Mouse (Mus musculus): ENCODE measurements around the gene Tnfsfm13.

The Tnfsfm13 gene

DNA sequence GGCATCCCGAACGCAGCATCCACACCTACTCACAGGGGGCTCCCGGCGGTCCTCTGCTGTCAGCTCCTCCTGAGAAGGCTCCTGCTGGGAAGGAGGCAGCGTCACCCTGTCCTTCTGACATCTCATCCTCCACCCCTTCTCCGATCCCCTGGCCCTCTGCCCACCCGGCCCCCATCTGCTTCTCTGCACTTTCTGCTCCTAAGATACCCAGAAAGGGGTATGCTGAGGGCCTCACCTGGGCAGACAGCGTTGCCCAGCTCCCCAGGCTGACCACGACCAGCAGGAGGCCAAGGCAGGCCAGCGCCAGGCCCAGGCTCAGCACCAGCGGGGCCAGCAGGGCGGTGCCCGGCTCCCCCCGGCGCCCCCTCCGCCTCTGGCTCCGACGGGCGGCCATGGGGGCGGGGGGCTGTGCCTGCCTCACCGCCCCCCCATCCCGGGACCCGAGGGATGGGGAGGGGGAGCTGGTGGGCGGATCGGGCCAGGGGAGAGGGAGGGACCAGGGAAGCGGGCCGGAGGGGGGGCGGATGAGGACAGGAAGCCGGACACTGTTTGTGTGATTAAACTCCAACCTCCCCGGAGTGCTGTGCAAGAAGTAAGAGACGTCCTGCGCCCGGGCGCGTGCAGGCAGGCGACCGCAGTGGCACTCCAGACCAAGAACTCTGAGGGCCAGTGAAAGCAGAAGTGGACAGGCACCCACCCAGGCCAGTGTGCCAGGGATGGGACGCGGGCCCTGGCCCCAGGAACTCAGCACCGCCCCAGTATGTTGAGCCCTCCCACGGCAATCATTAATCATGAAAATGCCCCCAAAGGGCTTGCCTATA, at the start of gene Tnfsfm13, which contains the start of gene Tnfsf12:
TSS of gene Tnfsfm13 (minus strand) at position 738 of the 821 bp plus-strand sequence.
TSS of gene Tnfsf12 (minus strand) at position 489 of the 821 bp plus-strand sequence.
- DNase-seq: peak; percentile 88 to 92

GRCm38 (mm10) chr11:69731408-69731807, 35.5 kb upstream of the Tnfsfm13 start:
- DNase-seq: peak in 1 of 2 experiments; percentile 27

DNA sequence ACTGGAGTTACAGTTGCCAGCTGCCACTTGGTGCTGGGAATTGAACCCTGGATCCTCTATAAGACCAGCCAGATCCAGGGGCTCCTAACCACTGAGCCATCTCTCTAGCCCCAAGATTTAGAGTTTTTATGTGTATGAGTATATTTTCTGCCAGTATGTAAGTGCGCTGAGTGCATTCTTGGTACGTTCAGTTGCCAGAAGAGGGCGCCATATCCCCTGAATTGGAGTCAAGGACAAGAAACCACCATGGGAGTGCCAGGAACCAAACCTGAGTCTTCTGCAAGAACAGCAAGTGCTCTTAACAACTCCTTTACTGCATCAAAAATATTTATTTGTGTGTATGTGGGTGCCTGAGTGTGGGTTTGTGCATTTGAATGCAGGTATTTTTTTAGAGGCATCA, 33.2 kb upstream of the Tnfsfm13 start:
- peak; percentile 51 to 80 for DNase-seq

DNA sequence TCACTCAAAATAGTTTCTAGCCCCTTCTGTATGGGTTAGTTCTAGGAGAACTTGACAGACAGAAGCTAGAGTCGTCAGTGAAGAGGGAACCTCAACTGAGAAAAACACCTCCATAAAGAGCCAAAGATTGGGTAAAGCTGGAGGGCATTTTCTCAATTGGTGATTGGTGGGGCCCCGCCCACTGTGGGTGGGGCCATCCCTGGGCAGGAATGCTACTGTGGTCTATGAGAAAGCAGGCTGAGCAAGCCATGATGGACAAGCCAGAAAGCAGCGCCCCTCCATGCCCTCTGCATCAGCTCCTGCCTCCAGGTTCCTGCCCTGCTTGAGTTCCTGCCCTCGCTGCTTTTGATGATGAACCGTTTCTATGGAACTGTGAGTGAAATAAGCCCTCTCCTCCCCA, 30.1 kb upstream of the Tnfsfm13 start:
- no peak for DNase-seq

DNA sequence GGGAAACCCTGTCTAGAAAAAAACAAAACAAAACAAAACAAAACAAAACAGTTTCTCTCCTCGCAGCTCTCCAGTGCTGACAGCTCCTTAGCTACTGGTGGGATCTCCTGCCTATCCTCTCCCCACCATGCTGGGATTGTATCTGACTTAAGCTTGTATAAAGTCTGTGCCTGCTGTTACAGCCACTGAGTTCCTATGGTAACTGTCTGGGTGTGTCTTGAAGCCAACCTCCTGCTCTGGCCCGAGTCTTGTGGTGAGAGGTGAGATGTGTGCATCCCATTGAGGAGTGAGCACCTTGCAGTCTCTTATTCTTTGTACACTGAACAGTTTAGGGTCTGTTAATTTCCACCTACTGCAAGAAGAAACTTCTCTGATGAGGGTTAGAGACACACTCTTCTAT, 27.2 kb upstream of the Tnfsfm13 start:
- DNase-seq: no peak

DNA sequence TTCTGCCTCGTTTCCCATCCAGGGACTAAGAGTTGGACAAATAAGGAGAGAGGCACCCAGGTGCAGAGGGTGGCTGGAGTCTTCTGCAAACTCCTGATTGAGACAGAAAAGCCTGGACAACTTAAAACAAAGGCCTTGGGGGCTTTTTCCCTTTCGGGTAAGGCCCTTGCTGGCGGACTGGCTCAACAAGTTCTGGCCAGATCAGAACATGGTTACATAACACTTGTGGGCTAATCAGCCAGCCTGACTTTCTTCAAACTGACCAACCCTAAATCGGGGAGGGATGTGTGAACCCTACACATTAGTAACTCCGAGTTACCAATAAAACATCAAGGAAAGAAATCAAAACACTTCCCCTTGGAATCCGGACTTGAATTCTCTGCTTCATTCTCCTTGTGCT, 25.0 kb upstream of the Tnfsfm13 start:
- DNase-seq: peak in 1 of 2 experiments; percentile 37

DNA sequence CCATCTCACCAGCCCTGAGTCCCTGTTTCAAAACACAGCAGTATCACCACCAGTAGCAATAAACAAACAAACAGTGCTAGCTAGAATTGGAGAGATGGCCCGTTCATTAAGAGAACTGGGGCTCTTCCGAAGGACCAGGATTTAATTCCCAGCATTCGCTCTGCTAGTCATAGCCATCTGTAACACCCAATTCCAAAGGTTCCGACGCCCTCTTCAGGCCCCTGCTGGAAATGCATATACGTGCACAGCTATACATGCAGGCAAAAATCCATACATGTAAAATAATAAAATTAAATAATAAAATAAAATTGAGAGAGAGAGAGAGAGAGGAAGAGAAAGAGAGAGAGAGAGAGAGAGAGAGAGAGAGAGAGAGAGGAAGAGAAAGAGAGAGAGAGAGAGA, 23.5 kb upstream of the Tnfsfm13 start:
- peak in 1 of 2 experiments; percentile 10 for DNase-seq

DNA sequence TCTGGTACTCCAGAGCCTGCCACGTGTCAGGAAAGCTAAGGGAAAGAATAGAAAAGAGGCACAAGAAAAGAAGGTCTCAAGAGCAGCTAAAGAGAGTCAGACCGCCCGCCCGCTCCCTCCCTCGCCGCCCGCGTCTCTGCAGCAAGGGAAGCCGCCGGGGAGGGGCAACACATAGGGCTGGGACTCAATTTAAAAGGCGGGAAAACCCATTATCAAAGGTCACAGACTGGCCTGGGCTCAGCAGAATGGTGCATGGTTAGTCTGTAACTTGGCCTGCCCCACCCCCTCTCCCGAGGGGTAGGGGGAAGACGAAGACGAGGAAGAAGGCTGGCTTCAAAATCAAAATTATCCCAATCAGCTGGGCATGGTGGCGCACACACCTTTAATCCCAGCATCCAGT, 22.8 kb upstream of the Tnfsfm13 start:
- DNase-seq: peak; percentile 35 to 70

GRCm38 (mm10) chr11:69716953-69717352, 21.1 kb upstream of the Tnfsfm13 start:
- DNase-seq: no peak

DNA sequence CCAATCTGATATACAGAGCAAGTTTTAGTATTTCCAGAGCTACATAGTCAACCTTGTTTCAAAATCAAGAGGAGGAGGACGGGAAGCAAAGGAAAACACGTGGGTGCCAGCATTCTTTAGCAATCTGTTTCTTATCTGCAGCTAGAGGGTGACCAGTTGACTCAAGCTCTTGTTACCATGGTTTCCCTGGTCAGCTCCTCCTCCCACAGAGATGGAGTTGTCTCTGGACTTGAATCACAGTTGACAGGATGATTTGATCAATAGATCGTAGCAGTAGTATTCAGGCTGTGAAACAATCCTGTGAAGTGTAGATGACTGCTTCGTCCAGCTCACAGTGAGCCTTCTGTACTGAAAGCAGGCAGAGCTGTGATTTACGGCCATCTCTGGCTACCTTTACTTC, 20.0 kb upstream of the Tnfsfm13 start:
- peak in 1 of 2 experiments; percentile 17 for DNase-seq

GRCm38 (mm10) chr11:69715482-69715881, 19.6 kb upstream of the Tnfsfm13 start:
- DNase-seq: peak; percentile 60 to 77

- DNase-seq: peak; percentile 82 to 88
Measured at GRCm38 (mm10) chr11:69714636-69715329, 18.9 kb upstream of the Tnfsfm13 start.

DNA sequence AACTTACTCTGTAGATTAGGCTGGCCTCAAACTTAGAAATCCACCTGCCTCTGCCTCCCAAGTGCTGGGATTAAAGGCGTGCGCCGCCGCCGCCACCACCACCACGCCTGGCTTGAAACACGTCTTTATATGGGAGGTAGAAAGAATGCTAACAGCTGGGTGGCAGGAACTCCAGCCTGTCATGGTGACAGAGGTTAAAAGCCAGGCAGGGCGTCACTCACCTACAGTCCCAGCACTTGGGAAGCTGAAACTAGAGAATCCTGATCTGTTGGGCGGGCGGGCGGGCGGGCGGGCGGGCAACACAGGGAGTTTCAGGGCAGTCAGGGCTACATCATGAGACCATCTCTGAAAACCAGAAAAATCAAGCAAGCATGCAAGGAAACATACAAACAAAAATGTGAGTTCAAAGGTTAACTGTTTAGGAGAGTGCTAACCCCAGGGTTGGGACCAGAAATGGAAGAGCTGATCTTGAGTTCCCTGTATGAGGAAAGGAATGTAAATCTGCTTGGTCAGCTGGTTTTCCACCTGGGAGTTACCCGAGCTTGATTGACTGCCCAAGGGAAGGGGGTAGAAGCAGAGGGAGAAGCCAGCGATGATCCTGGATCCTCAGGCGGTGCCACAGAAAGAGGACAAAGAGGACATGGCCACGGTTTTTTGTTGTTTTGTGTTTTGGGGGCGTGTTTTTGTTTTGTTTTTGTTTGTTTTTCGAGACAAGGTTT, 17.2 kb upstream of the Tnfsfm13 start:
- DNase-seq: peak; percentile 36 to 58

DNA sequence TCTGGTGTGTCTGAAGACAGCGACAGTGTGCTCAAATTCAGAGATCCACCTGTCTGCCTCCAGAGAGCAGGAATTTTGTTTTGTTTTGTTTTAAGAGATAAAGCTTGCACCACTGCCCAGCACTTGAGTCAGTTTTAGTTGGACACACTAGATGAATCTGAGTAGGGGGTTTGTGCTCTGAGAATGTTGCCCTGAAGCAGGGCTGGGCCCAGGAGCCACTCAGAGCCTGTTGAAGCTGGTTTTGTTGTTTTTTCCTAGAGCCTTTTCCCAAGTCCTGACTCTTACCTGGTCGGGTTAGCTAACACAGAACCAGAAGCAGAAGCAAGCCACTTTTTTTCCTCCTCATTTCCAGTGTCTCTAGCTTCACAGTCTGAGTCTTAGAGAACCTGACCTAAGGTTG, 15.2 kb upstream of the Tnfsfm13 start:
- no peak for DNase-seq

- no peak for DNase-seq
Measured at GRCm38 (mm10) chr11:69710470-69710869, 14.6 kb upstream of the Tnfsfm13 start.

- DNase-seq: no peak
Measured at GRCm38 (mm10) chr11:69709554-69710446, 13.9 kb upstream of the Tnfsfm13 start.

DNA sequence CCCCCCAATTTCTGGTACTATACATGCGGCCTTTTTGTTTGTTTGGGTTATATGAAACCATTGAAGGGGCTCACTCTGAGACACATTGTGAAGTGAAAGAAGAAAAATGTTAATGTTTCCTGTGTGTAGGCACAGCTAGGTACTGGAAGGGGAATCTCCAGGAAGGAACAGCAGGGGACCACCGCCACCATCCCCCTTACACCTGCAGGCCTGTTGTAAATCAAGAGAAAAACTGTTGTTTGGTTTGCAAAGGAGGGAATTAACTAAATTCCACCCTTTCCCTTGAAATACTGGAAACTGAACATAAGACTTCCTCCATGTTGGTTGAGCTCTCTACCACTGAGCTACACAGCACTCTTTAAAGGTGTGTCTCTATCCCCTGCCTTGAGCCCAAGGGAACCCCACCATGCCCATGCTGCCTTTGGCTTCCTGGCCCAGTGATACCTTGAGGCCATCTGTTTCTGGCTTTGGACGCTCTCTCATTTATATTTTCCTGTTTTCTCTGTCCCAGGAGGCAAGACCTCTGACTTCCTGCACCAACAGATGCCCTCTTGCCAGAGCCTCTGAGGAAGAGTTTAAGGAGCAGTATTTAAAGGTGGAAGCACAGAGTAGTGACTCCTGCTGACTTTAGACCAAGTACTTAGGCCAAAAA, 12.8 kb upstream of the Tnfsfm13 start:
- no peak for DNase-seq

DNA sequence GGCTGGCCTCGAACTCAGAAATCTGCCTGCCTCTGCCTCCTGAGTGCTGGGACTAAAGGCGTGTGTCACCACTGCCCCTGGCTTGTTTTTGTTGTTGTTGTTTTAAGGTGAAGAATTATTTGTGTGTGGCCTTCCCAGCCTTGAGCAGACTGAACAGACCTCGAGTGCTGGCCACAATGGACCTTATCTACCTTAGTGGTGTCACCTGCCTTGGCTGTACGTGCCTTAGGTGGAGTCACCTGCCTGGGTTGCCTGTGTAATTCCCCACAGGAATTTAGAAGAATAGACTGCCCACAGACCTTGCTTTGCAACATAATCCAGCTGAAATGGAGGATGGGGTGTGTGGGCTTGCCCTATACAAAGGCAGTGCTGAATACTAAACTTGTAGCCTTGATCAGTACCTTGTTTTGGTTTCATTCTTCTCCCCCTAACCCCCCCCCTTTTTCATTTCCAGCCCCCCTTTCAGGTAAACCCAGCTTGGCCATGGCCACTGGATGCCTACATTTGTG, 12.0 kb upstream of the Tnfsfm13 start:
- DNase-seq: no peak

- no peak for DNase-seq
Measured at GRCm38 (mm10) chr11:69707480-69707847, 11.6 kb upstream of the Tnfsfm13 start.

- DNase-seq: peak; percentile 86 to 93
Measured at GRCm38 (mm10) chr11:69706775-69707479, 11.0 kb upstream of the Tnfsfm13 start.

DNA sequence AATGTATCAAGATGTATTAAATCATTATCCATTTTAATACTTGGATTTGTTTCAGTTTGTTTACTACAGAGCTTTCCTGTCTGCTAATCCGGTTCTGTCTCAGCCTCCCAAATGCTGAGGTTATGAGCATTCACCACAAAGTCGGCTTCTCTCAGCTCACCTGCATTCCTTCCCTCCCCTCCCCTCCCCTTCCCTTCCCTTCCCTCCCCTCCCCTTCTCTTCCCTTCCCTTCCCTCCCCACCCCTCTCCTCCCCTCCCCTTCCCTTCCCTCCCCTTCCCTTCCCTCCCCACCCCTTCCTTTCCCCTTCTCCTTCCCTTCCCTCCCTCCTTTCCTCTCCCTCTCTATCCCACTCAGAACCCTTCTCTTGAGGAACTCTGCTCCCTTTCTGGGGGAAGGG, 8.7 kb upstream of the Tnfsfm13 start:
- DNase-seq: no peak
